Mouse (Mus musculus): ENCODE measurements around the gene Tex33. TPM values are rescaled to one million over a fixed set of nuclear protein-coding genes. Genes with fewer than 3 reads are reported as not detected.

The Tex33 gene
- polyA plus RNA-seq, 1 experiment from 2014 or later, result not detected

GRCm38 (mm10) chr15:78413083-78413718 is 17.5 kb upstream of the Tex33 start:
- Histone ChIP-seq H3K9ac (no peak overlapping the region), H3K27ac (no peak overlapping the region), H3K27me3 (peaks cover 18% of the 10 kb centered on the region; the same call in 1 of the 2 replicates), H3K9me3 (no peaks in the 10 kb centered on the region), H3K4me3 (no peak overlapping the region), H3K4me2 (no peak overlapping the region), H3K36me3 (0 out of 2 replicates have a peak, but pooled peaks cover 3% of the 10 kb centered on the region), H3K4me1 (peaks cover 27% of the 10 kb centered on the region)
- 82% methylated on average over 14 of the region's 14 CpGs for WGBS
- ATAC-seq (ENCODE audit: borderline replicate concordance, extremely low read depth, low FRiP score, low TSS enrichment), result peak; percentile 29; the same call in 1 of the 2 replicates

GRCm38 (mm10) chr15:78409570-78410052 is 13.9 kb upstream of the Tex33 start:
- H3K27ac ChIP-seq, result no peak overlapping the region
- H3K27me3 ChIP-seq, result peaks cover 18% of the 10 kb centered on the region; the same call in 1 of the 2 replicates
- 27% methylated on average over 12 of the region's 12 CpGs for WGBS
- H3K36me3 ChIP-seq, result 0 out of 2 replicates have a peak, but pooled peaks cover 3% of the 10 kb centered on the region
- H3K4me3 ChIP-seq, result peak overlapping the region; percentile 18
- peak overlapping the region; percentile 50 for H3K4me2 ChIP-seq
- H3K9me3 ChIP-seq, result no peaks in the 10 kb centered on the region
- no peak for ATAC-seq (ENCODE audit: borderline replicate concordance, extremely low read depth, low FRiP score, low TSS enrichment)
- H3K9ac ChIP-seq, result no peak overlapping the region
- H3K4me1 ChIP-seq, result peaks cover 36% of the 10 kb centered on the region

- Histone ChIP-seq H3K9ac (peak within 1 kb of the TSS; percentile 51), H3K4me1 (peaks cover 68% of the 10 kb centered on the region), H3K9me3 (no peaks in the 10 kb centered on the region), H3K27me3 (peaks cover 18% of the 10 kb centered on the region; the same call in 1 of the 2 replicates), H3K36me3 (0 out of 2 replicates have a peak, but pooled peaks cover 3% of the 10 kb centered on the region), H3K27ac (peak within 1 kb of the TSS; percentile 99), H3K4me3 (peak within 1 kb of the TSS; percentile 69), H3K4me2 (peak within 1 kb of the TSS; percentile 89)
- ATAC-seq (ENCODE audit: borderline replicate concordance, extremely low read depth, low FRiP score, low TSS enrichment), result peak; percentile 72
- WGBS, result under 1% methylated on average over 40 of the region's 40 CpGs
These were observed 10.7 kb upstream of the Tex33 start, which contains the start of gene Mpst for GRCm38 (mm10) chr15:78406293-78406934. Gene Mpst, plus strand, starts transcription at chr15:78406416.

- peaks cover 71% of the 10 kb centered on the region for H3K4me1 ChIP-seq
- ATAC-seq (ENCODE audit: borderline replicate concordance, extremely low read depth, low FRiP score, low TSS enrichment), result peak; percentile 82
- peak within 1 kb of the TSS; percentile 69 for H3K4me3 ChIP-seq
- H3K36me3 ChIP-seq, result no peaks in the 10 kb centered on the region
- H3K27me3 ChIP-seq, result peaks cover 15% of the 10 kb centered on the region; the same call in 1 of the 2 replicates
- H3K27ac ChIP-seq, result peak within 1 kb of the TSS; percentile 99
- 1% methylated on average over 34 of the region's 34 CpGs for WGBS
- peak within 1 kb of the TSS; percentile 51 for H3K9ac ChIP-seq
- H3K4me2 ChIP-seq, result peak within 1 kb of the TSS; percentile 89
- H3K9me3 ChIP-seq, result no peaks in the 10 kb centered on the region
These were observed 10.0 kb upstream of the Tex33 start, which contains the start of gene Tst for GRCm38 (mm10) chr15:78405517-78406211. Gene Tst, minus strand, starts transcription at chr15:78405907.

GRCm38 (mm10) chr15:78405098-78405497 is 9.4 kb upstream of the Tex33 start:
- no peaks in the 10 kb centered on the region for H3K36me3 ChIP-seq
- H3K27me3 ChIP-seq, result peaks cover 10% of the 10 kb centered on the region; the same call in 1 of the 2 replicates
- H3K4me2 ChIP-seq, result peak overlapping the region; percentile 89
- H3K4me1 ChIP-seq, result peaks cover 65% of the 10 kb centered on the region
- H3K9me3 ChIP-seq, result no peaks in the 10 kb centered on the region
- H3K4me3 ChIP-seq, result peak overlapping the region; percentile 69
- H3K9ac ChIP-seq, result peak overlapping the region; percentile 51
- WGBS, result 46% methylated on average over 11 of the region's 11 CpGs
- no peak for ATAC-seq (ENCODE audit: borderline replicate concordance, extremely low read depth, low FRiP score, low TSS enrichment)
- peak overlapping the region; percentile 99 for H3K27ac ChIP-seq

- Histone ChIP-seq H3K9ac (0 out of 2 replicates have a peak overlapping the region, but pooled peaks have one; percentile 13), H3K27ac (peak overlapping the region; percentile 99), H3K4me3 (peak overlapping the region; percentile 69), H3K4me1 (peaks cover 57% of the 10 kb centered on the region), H3K9me3 (no peaks in the 10 kb centered on the region), H3K36me3 (0 out of 2 replicates have a peak, but pooled peaks cover 4% of the 10 kb centered on the region), H3K27me3 (no peaks in the 10 kb centered on the region), H3K4me2 (peak overlapping the region; percentile 89)
- ATAC-seq (ENCODE audit: borderline replicate concordance, extremely low read depth, low FRiP score, low TSS enrichment), result no peak
- 8% methylated on average over 1 of the region's 1 CpGs for WGBS
These were observed 8.2 kb upstream of the Tex33 start for GRCm38 (mm10) chr15:78403896-78404295.

- no peak for ATAC-seq (ENCODE audit: borderline replicate concordance, extremely low read depth, low FRiP score, low TSS enrichment)
- H3K9me3 ChIP-seq, result no peaks in the 10 kb centered on the region
- H3K4me1 ChIP-seq, result peaks cover 57% of the 10 kb centered on the region
- 38% methylated on average over 3 of the region's 3 CpGs for WGBS
- H3K27ac ChIP-seq, result peak overlapping the region; percentile 99
- peak overlapping the region; percentile 69 for H3K4me3 ChIP-seq
- no peaks in the 10 kb centered on the region for H3K27me3 ChIP-seq
- 0 out of 2 replicates have a peak overlapping the region, but pooled peaks have one; percentile 13 for H3K9ac ChIP-seq
- H3K4me2 ChIP-seq, result peak overlapping the region; percentile 89
- H3K36me3 ChIP-seq, result 0 out of 2 replicates have a peak, but pooled peaks cover 4% of the 10 kb centered on the region
These were observed 7.6 kb upstream of the Tex33 start for GRCm38 (mm10) chr15:78403301-78403741.

- 45% methylated on average over 7 of the region's 7 CpGs for WGBS
- H3K4me3 ChIP-seq, result no peak overlapping the region
- H3K36me3 ChIP-seq, result 0 out of 2 replicates have a peak, but pooled peaks cover 4% of the 10 kb centered on the region
- H3K9ac ChIP-seq, result no peak overlapping the region
- H3K27me3 ChIP-seq, result no peaks in the 10 kb centered on the region
- ATAC-seq (ENCODE audit: borderline replicate concordance, extremely low read depth, low FRiP score, low TSS enrichment), result peak; percentile 15; the same call in 1 of the 2 replicates
- H3K4me1 ChIP-seq, result peaks cover 51% of the 10 kb centered on the region
- peak overlapping the region; percentile 89 for H3K4me2 ChIP-seq
- no peaks in the 10 kb centered on the region for H3K9me3 ChIP-seq
- peak overlapping the region; percentile 99 for H3K27ac ChIP-seq
These were observed 6.7 kb upstream of the Tex33 start for GRCm38 (mm10) chr15:78402423-78402822.

GRCm38 (mm10) chr15:78401921-78402320 is 6.2 kb upstream of the Tex33 start:
- H3K9me3 ChIP-seq, result no peaks in the 10 kb centered on the region
- H3K4me3 ChIP-seq, result no peak overlapping the region
- WGBS, result 26% methylated on average over 4 of the region's 4 CpGs

GRCm38 (mm10) chr15:78401345-78401744 is 5.6 kb upstream of the Tex33 start:
- peak overlapping the region; percentile 99 for H3K27ac ChIP-seq
- no peak for ATAC-seq (ENCODE audit: borderline replicate concordance, extremely low read depth, low FRiP score, low TSS enrichment)

More at GRCm38 (mm10) chr15:78401921-78402320, 6.2 kb upstream of the Tex33 start:
- ATAC-seq (ENCODE audit: borderline replicate concordance, extremely low read depth, low FRiP score, low TSS enrichment), result no peak
- H3K27ac ChIP-seq, result peak overlapping the region; percentile 99
- H3K4me2 ChIP-seq, result peak overlapping the region; percentile 89
- H3K36me3 ChIP-seq, result 0 out of 2 replicates have a peak, but pooled peaks cover 4% of the 10 kb centered on the region
- H3K9ac ChIP-seq, result 0 out of 2 replicates have a peak overlapping the region, but pooled peaks have one; percentile 0
- H3K27me3 ChIP-seq, result no peaks in the 10 kb centered on the region
- H3K4me1 ChIP-seq, result peaks cover 47% of the 10 kb centered on the region

GRCm38 (mm10) chr15:78390855-78391254 is 4.9 kb downstream of the Tex33 start:
- H3K27me3 ChIP-seq, result no peaks in the 10 kb centered on the region
- H3K9me3 ChIP-seq, result no peaks in the 10 kb centered on the region
- no peaks in the 10 kb centered on the region for H3K4me1 ChIP-seq
- no peak overlapping the region for H3K4me2 ChIP-seq
- no peak overlapping the region for H3K4me3 ChIP-seq
- no peak overlapping the region for H3K27ac ChIP-seq
- no peak for ATAC-seq (ENCODE audit: borderline replicate concordance, extremely low read depth, low FRiP score, low TSS enrichment)
- 66% methylated on average over 3 of the region's 3 CpGs for WGBS
- H3K36me3 ChIP-seq, result no peaks in the 10 kb centered on the region
- no peak overlapping the region for H3K9ac ChIP-seq

More at GRCm38 (mm10) chr15:78401345-78401744, 5.6 kb upstream of the Tex33 start:
- 61% methylated on average over 6 of the region's 6 CpGs for WGBS
- H3K4me2 ChIP-seq, result peak overlapping the region; percentile 89
- peaks cover 47% of the 10 kb centered on the region for H3K4me1 ChIP-seq
- H3K36me3 ChIP-seq, result 0 out of 2 replicates have a peak, but pooled peaks cover 4% of the 10 kb centered on the region
- H3K9me3 ChIP-seq, result no peaks in the 10 kb centered on the region
- H3K9ac ChIP-seq, result 0 out of 2 replicates have a peak overlapping the region, but pooled peaks have one; percentile 0
- no peaks in the 10 kb centered on the region for H3K27me3 ChIP-seq
- H3K4me3 ChIP-seq, result no peak overlapping the region
